Mouse (Mus musculus) heart, postnatal 0 days (tissue): ENCODE measurements around the gene Tbxas1. TPM values are rescaled to one million over a fixed set of nuclear protein-coding genes. Genes with fewer than 3 reads are reported as not detected.

Source experiments
- ATAC-seq: fragments of 200-750 bp; cut with Nextera tagmentation; 2 replicates; pipeline ENCODE4 v1.8.0; 2017; ENCODE audit warnings: low read depth, moderate number of reproducible peaks, moderate library complexity; ENCODE audit not compliant: insufficient read depth
- DNase-seq: peaks from one replicate; pipeline ENCODE4 v3.0.0-alpha.2; 2016; ENCODE audit warnings: low spot score
- H3K27ac ChIP-seq: fragments of 300-500 bp; sonication (generic); 2 replicates; pipeline ENCODE4 v1.5.1; 2014; ENCODE audit warnings: low read depth, mild to moderate bottlenecking
- H3K27me3 ChIP-seq: fragments of 300-500 bp; sonication (generic); 2 replicates; pipeline ENCODE4 v1.6.1; 2014; ENCODE audit warnings: low read length, mixed read lengths; ENCODE audit not compliant: control insufficient read depth, insufficient read depth
- H3K36me3 ChIP-seq: fragments of 300-500 bp; sonication (generic); replicated peaks from 2 replicates; pipeline ENCODE4 v1.6.1; 2014; ENCODE audit warnings: low read length, mixed read lengths; ENCODE audit not compliant: control insufficient read depth, insufficient read depth
- H3K4me1 ChIP-seq: fragments of 300-500 bp; sonication (generic); 2 replicates; pipeline ENCODE4 v1.6.1; 2014; ENCODE audit warnings: antibody characterized with exemption; ENCODE audit not compliant: control insufficient read depth, insufficient read depth
- H3K4me2 ChIP-seq: fragments of 300-500 bp; sonication (generic); 2 replicates; pipeline ENCODE4 v1.6.1; 2014; ENCODE audit warnings: low read depth, mild to moderate bottlenecking, low read length, moderate library complexity
- H3K4me3 ChIP-seq: fragments of 300-500 bp; sonication (generic); 2 replicates; pipeline ENCODE4 v1.5.1; 2014; ENCODE audit warnings: low read depth, low read length
- H3K9ac ChIP-seq: fragments of 300-500 bp; sonication (generic); replicated peaks from 2 replicates; pipeline ENCODE4 v1.6.1; 2014; ENCODE audit warnings: low read depth, low read length, mixed read lengths
- H3K9me3 ChIP-seq: fragments of 300-500 bp; sonication (generic); replicated peaks from 2 replicates; pipeline ENCODE4 v1.6.1; 2016; ENCODE audit warnings: low read length; ENCODE audit not compliant: control insufficient read depth
- CTCF ChIP-seq: IDR thresholded peaks from 2 replicates; pipeline ENCODE4 v1.5.1; 2016; ENCODE audit warnings: antibody characterized with exemption, control low read depth, low read depth
- EP300 ChIP-seq: IDR thresholded peaks from 2 replicates; pipeline ENCODE4 v1.6.1; 2016; ENCODE audit warnings: antibody characterized with exemption, low read depth
- WGBS: fragments of 180-500 bp; shearing (Covaris S2); extraction: QIAGEN DNeasy Blood & Tissue Kit; methylation state at CpG from one replicate; pipeline ENCODE4 v1.1.7; 2014; 5-methylcytosine and 5-hydroxymethylcytosine counted together
- polyA plus RNA-seq: library from polyadenylated mRNA; unstranded; fragments of >200 nt; fragmentation: Nextera tagmentation; extraction: Ambion mirVana; gene quantifications from 2 replicates; pipeline ENCODE4 v1.2.1, GENCODE M21; 2015
- total RNA-seq: library from RNA; depleted of rRNA; stranded (reverse); fragments of >200 nt; gene quantifications from 2 replicates; pipeline ENCODE4 v1.2.3, GENCODE M21; 2014; ENCODE audit warnings: low replicate concordance

Gene Tbxas1
- total and polyA plus RNA-seq, 2 experiments from 2014 or later = 0.64 to 1.6 TPM

- DNase-seq (no peak), ATAC-seq (no peak)
- H3K36me3 ChIP-seq = no peaks in the 10 kb centered on the region
- no peaks in the 10 kb centered on the region for H3K27me3 ChIP-seq
- TF ChIP-seq CTCF = no peak
- no peak for TF ChIP-seq EP300
- H3K4me1 ChIP-seq = peaks cover 15% of the 10 kb centered on the region
- H3K9ac ChIP-seq = no peak overlapping the region
- H3K4me3 ChIP-seq = no peak overlapping the region
- no peak overlapping the region for H3K4me2 ChIP-seq
- no peak overlapping the region for H3K27ac ChIP-seq
- H3K9me3 ChIP-seq = no peaks in the 10 kb centered on the region
- WGBS = 90% methylated on average over 14 of the region's 14 CpGs
Measured at GRCm38 (mm10) chr6:38919135-38919740, 44.0 kb downstream of the Tbxas1 start.

- DNase-seq (no peak), ATAC-seq (no peak)
- Histone ChIP-seq H3K4me1 (peaks cover 17% of the 10 kb centered on the region), H3K36me3 (no peaks in the 10 kb centered on the region), H3K4me3 (no peak overlapping the region), H3K4me2 (no peak overlapping the region), H3K9me3 (no peaks in the 10 kb centered on the region), H3K27ac (no peak overlapping the region), H3K27me3 (no peaks in the 10 kb centered on the region), H3K9ac (no peak overlapping the region)
- 91% methylated on average over 6 of the region's 6 CpGs for WGBS
- TF ChIP-seq EP300 (no peak), CTCF (no peak)
Measured at GRCm38 (mm10) chr6:38920141-38920540, 44.9 kb downstream of the Tbxas1 start.

- peaks cover 17% of the 10 kb centered on the region for H3K4me1 ChIP-seq
- H3K27ac ChIP-seq = no peak overlapping the region
- DNase-seq (peak; percentile 38), ATAC-seq (peak; percentile 63; the same call in 1 of the 2 replicates)
- no peaks in the 10 kb centered on the region for H3K9me3 ChIP-seq
- no peaks in the 10 kb centered on the region for H3K36me3 ChIP-seq
- H3K27me3 ChIP-seq = no peaks in the 10 kb centered on the region
- TF ChIP-seq CTCF (no peak), EP300 (no peak)
- no peak overlapping the region for H3K9ac ChIP-seq
- no peak overlapping the region for H3K4me3 ChIP-seq
- H3K4me2 ChIP-seq = no peak overlapping the region
- WGBS = 41% methylated on average over 17 of the region's 17 CpGs
Measured at GRCm38 (mm10) chr6:38921095-38921809, 46.0 kb downstream of the Tbxas1 start.

- Histone ChIP-seq H3K9ac (no peak overlapping the region), H3K9me3 (no peaks in the 10 kb centered on the region), H3K27ac (no peak overlapping the region), H3K4me1 (peaks cover 17% of the 10 kb centered on the region), H3K27me3 (no peaks in the 10 kb centered on the region), H3K4me3 (no peak overlapping the region), H3K36me3 (no peaks in the 10 kb centered on the region), H3K4me2 (no peak overlapping the region)
- ATAC-seq (no peak), DNase-seq (no peak)
- 84% methylated on average over 8 of the region's 8 CpGs for WGBS
- TF ChIP-seq EP300 (no peak), CTCF (no peak)
Measured at GRCm38 (mm10) chr6:38921810-38922116, 46.6 kb downstream of the Tbxas1 start.

GRCm38 (mm10) chr6:38922517-38922916, 47.3 kb downstream of the Tbxas1 start:
- Histone ChIP-seq H3K27ac (no peak overlapping the region), H3K4me3 (no peak overlapping the region), H3K4me1 (peaks cover 17% of the 10 kb centered on the region), H3K36me3 (no peaks in the 10 kb centered on the region), H3K9me3 (no peaks in the 10 kb centered on the region), H3K4me2 (no peak overlapping the region), H3K9ac (no peak overlapping the region), H3K27me3 (no peaks in the 10 kb centered on the region)
- ATAC-seq (no peak), DNase-seq (no peak)
- 43% methylated on average over 2 of the region's 2 CpGs for WGBS
- TF ChIP-seq CTCF = no peak
- TF ChIP-seq EP300 = no peak
